Mouse (Mus musculus) stomach, embryonic 14.5 days (tissue): Measurements from ENCODE around the gene A230072I06Rik. TPM values are rescaled to one million over a fixed set of nuclear protein-coding genes. Genes with fewer than 3 reads are reported as not detected.
A peak's percentile ranks its signal among the peaks of the same experiment; 100 is the strongest.

Source experiments
- ATAC-seq: fragments of 200-750 bp; cut with Nextera tagmentation; 2 replicates; pipeline ENCODE4 v1.8.0; 2017; ENCODE audit warnings: low read depth, moderate TSS enrichment; ENCODE audit not compliant: insufficient number of reproducible peaks, insufficient read depth, low FRiP score
- H3K27ac ChIP-seq: fragments of 300-500 bp; sonication (generic); 2 replicates; pipeline ENCODE4 v1.5.1; 2014; ENCODE audit warnings: mild to moderate bottlenecking, low read length, moderate library complexity, mixed read lengths
- H3K27me3 ChIP-seq: fragments of 300-500 bp; sonication (generic); 2 replicates; pipeline ENCODE4 v1.6.1; 2014; ENCODE audit warnings: low read length, control low read depth, mixed read lengths; ENCODE audit not compliant: control insufficient read depth, insufficient read depth
- H3K36me3 ChIP-seq: fragments of 300-500 bp; sonication (generic); 2 replicates; pipeline ENCODE4 v1.6.1; 2014; ENCODE audit warnings: mild to moderate bottlenecking, control low read depth, low read length, moderate library complexity, mixed read lengths; ENCODE audit not compliant: control insufficient read depth, insufficient read depth
- H3K4me1 ChIP-seq: fragments of 300-500 bp; sonication (generic); 2 replicates; pipeline ENCODE4 v1.6.1; 2014; ENCODE audit warnings: low read length, control low read depth, mixed read lengths; ENCODE audit not compliant: control insufficient read depth, insufficient read depth
- H3K4me2 ChIP-seq: fragments of 300-500 bp; sonication (generic); replicated peaks from 2 replicates; pipeline ENCODE4 v1.6.1; 2014; ENCODE audit warnings: low read depth, low read length, control low read depth
- H3K4me3 ChIP-seq: fragments of 300-500 bp; sonication (generic); 2 replicates; pipeline ENCODE4 v1.5.1; 2014; ENCODE audit warnings: low read depth, low read length, control low read depth
- H3K9ac ChIP-seq: fragments of 300-500 bp; sonication (generic); replicated peaks from 2 replicates; pipeline ENCODE4 v1.6.1; 2014; ENCODE audit warnings: low read depth, mild to moderate bottlenecking, control low read depth, low read length, moderate library complexity, mixed read lengths
- H3K9me3 ChIP-seq: fragments of 300-500 bp; sonication (generic); 2 replicates; pipeline ENCODE4 v1.6.1; 2016; ENCODE audit warnings: low read depth, low read length, control low read depth; ENCODE audit not compliant: control insufficient read depth
- WGBS: fragments of 180-500 bp; shearing (Covaris S2); extraction: QIAGEN DNeasy Blood & Tissue Kit; methylation state at CpG from one replicate; pipeline ENCODE4 v1.1.7; 2014; 5-methylcytosine and 5-hydroxymethylcytosine counted together
- polyA plus RNA-seq: library from polyadenylated mRNA; unstranded; fragments of >200 nt; fragmentation: Nextera tagmentation; extraction: Ambion mirVana; gene quantifications from 2 replicates; pipeline ENCODE4 v1.2.1, GENCODE M21; 2014

A230072I06Rik gene
- polyA plus RNA-seq, 1 experiment from 2014 or later = not detected

DNA sequence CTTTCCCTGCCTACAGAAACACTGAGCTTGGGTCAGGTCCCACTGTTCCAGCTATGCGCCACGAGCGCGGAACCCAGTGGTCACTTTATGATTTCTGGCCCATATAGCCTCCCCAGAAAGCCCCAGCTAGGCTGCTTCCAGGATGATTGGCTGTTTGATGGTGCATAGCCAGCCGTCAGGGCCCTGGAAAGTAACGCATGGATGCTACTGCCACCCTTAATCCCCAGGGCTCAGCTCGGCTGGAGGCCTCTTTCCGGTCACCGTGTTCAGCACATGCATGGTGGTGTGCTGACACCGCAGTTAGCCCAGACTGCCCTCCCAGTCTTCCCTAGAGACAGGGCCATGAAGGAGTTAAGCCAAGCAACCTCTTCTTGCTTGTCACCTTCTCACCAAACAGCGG lies 35.6 kb downstream of the A230072I06Rik start:
- Histone ChIP-seq H3K4me3 (no peak overlapping the region), H3K27ac (no peak overlapping the region), H3K9ac (no peak overlapping the region), H3K36me3 (no peaks in the 10 kb centered on the region), H3K4me2 (no peak overlapping the region), H3K4me1 (0 out of 2 replicates have a peak, but pooled peaks cover 4% of the 10 kb centered on the region), H3K27me3 (0 out of 2 replicates have a peak, but pooled peaks cover 3% of the 10 kb centered on the region), H3K9me3 (no peaks in the 10 kb centered on the region)
- WGBS = 52% methylated on average over 11 of the region's 11 CpGs
- ATAC-seq = no peak

DNA sequence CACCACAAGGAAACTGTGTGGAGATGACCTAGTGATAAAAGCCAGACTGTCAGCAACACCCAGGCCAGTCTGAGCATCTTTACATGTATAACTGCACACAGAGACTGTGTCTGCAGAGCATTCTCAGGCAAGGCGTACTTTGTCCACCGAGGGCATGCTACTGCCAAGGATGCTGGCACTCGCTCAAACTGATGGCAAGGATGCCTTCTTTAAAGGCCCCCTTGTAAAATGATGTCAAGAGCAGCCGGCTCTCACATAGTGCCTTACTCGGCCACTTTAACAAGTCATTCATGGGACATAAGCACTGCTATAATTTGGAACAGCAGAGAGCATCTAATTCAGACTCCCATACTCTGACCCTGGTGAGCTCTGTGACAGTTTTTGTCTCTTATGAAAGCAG lies 36.6 kb downstream of the A230072I06Rik start:
- H3K9me3 ChIP-seq = no peaks in the 10 kb centered on the region
- 0 out of 2 replicates have a peak, but pooled peaks cover 3% of the 10 kb centered on the region for H3K27me3 ChIP-seq
- H3K36me3 ChIP-seq = no peaks in the 10 kb centered on the region
- H3K27ac ChIP-seq = no peak overlapping the region
- ATAC-seq = no peak
- no peak overlapping the region for H3K4me2 ChIP-seq
- H3K4me1 ChIP-seq = peaks cover 7% of the 10 kb centered on the region; the same call in 1 of the 2 replicates
- WGBS = 63% methylated on average over 5 of the region's 5 CpGs
- no peak overlapping the region for H3K4me3 ChIP-seq
- no peak overlapping the region for H3K9ac ChIP-seq

DNA sequence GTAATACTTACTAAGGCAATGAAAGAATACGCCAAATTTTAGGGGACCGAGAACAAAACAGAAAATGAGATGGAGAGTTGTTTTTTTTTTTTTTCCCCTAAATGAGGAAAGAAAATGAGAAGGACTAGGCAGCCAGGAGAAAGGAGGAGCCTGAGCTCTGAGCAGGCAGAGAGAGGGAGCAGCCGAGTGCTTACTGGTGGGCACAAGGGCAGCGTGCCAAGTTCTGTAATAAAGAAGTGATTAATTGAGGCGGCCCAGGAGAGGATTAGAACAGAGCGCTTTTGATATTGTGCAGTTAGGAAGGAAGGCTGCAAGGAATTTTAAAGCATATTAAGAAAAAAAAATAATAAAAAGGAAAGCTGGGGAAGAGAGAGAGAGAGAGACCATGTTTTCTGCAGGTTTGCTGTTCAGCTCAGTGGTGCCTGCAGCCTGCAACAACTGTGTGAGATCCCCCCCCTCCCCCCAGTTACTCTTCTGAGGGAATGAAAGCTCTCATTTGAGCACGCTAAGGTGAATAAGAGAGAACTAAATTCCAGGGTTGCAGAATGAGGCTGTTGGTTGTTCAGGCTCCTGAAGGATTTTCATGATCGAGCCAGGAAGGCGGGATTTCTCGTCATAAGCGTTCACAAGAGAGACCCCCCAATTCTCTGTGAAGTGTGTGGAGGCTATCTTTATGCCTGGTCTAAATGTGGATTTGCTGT lies 41.3 kb downstream of the A230072I06Rik start:
- Histone ChIP-seq H3K9me3 (no peaks in the 10 kb centered on the region), H3K27me3 (0 out of 2 replicates have a peak, but pooled peaks cover 3% of the 10 kb centered on the region), H3K4me3 (no peak overlapping the region), H3K36me3 (no peaks in the 10 kb centered on the region), H3K27ac (no peak overlapping the region), H3K9ac (no peak overlapping the region), H3K4me2 (no peak overlapping the region), H3K4me1 (peaks cover 20% of the 10 kb centered on the region; the same call in 1 of the 2 replicates)
- WGBS = 40% methylated on average over 11 of the region's 11 CpGs
- peak; percentile 46; the same call in 1 of the 2 replicates for ATAC-seq

- Histone ChIP-seq H3K9me3 (no peaks in the 10 kb centered on the region), H3K4me1 (peaks cover 23% of the 10 kb centered on the region; the same call in 1 of the 2 replicates), H3K36me3 (no peaks in the 10 kb centered on the region), H3K9ac (no peak overlapping the region), H3K27ac (no peak overlapping the region), H3K4me2 (no peak overlapping the region), H3K27me3 (0 out of 2 replicates have a peak, but pooled peaks cover 3% of the 10 kb centered on the region), H3K4me3 (no peak overlapping the region)
- WGBS = 50% methylated on average over 6 of the region's 6 CpGs
- no peak for ATAC-seq
Observed at GRCm38 (mm10) chr8:12322071-12322470, 43.5 kb downstream of the A230072I06Rik start.

GRCm38 (mm10) chr8:12323238-12323637 lies 44.6 kb downstream of the A230072I06Rik start:
- ATAC-seq = no peak
- Histone ChIP-seq H3K27me3 (no peaks in the 10 kb centered on the region), H3K4me2 (no peak overlapping the region), H3K36me3 (no peaks in the 10 kb centered on the region), H3K4me1 (peaks cover 23% of the 10 kb centered on the region; the same call in 1 of the 2 replicates), H3K4me3 (no peak overlapping the region), H3K27ac (no peak overlapping the region), H3K9me3 (no peaks in the 10 kb centered on the region), H3K9ac (no peak overlapping the region)
- WGBS = 70% methylated on average over 3 of the region's 3 CpGs

GRCm38 (mm10) chr8:12324561-12324960 lies 45.9 kb downstream of the A230072I06Rik start:
- no peak for ATAC-seq
- no peak overlapping the region for H3K4me3 ChIP-seq
- H3K27ac ChIP-seq = no peak overlapping the region
- no peaks in the 10 kb centered on the region for H3K36me3 ChIP-seq
- 53% methylated on average over 10 of the region's 10 CpGs for WGBS
- H3K4me1 ChIP-seq = peaks cover 23% of the 10 kb centered on the region; the same call in 1 of the 2 replicates
- H3K4me2 ChIP-seq = no peak overlapping the region
- H3K27me3 ChIP-seq = no peaks in the 10 kb centered on the region
- no peak overlapping the region for H3K9ac ChIP-seq
- H3K9me3 ChIP-seq = no peaks in the 10 kb centered on the region

- ATAC-seq = no peak
Observed at GRCm38 (mm10) chr8:12324991-12325601, 46.5 kb downstream of the A230072I06Rik start.

GRCm38 (mm10) chr8:12327187-12327586 lies 48.6 kb downstream of the A230072I06Rik start:
- no peak for ATAC-seq
- H3K36me3 ChIP-seq = no peaks in the 10 kb centered on the region
- no peak overlapping the region for H3K4me3 ChIP-seq
- 47% methylated on average over 13 of the region's 13 CpGs for WGBS
- H3K9ac ChIP-seq = no peak overlapping the region
- H3K4me1 ChIP-seq = peaks cover 17% of the 10 kb centered on the region; the same call in 1 of the 2 replicates
- no peaks in the 10 kb centered on the region for H3K9me3 ChIP-seq
- H3K4me2 ChIP-seq = no peak overlapping the region
- no peak overlapping the region for H3K27ac ChIP-seq
- H3K27me3 ChIP-seq = no peaks in the 10 kb centered on the region

More at GRCm38 (mm10) chr8:12324991-12325601, 46.5 kb downstream of the A230072I06Rik start:
- Histone ChIP-seq H3K9ac (no peak overlapping the region), H3K9me3 (no peaks in the 10 kb centered on the region), H3K4me2 (no peak overlapping the region), H3K4me3 (no peak overlapping the region), H3K36me3 (no peaks in the 10 kb centered on the region), H3K4me1 (peaks cover 21% of the 10 kb centered on the region; the same call in 1 of the 2 replicates), H3K27ac (no peak overlapping the region), H3K27me3 (no peaks in the 10 kb centered on the region)
- WGBS = 32% methylated on average over 16 of the region's 16 CpGs
